Mouse (Mus musculus) adrenal gland, postnatal 10 days (tissue): Measurements from ENCODE around the gene Sfmbt1. TPM values are rescaled to one million over a fixed set of nuclear protein-coding genes. Genes with fewer than 3 reads are reported as not detected.
A peak's percentile ranks its signal among the peaks of the same experiment; 100 is the strongest.

Experiments used
- DNase-seq: peaks from one replicate; pipeline ENCODE4 v3.0.0; 2021; ENCODE audit warnings: mixed read lengths
- long read RNA-seq, 2 experiments: library from polyadenylated mRNA; stranded (forward); transcript quantifications; one replicate each; pipeline ENCODE4 v2.0.0; 2021
- total RNA-seq, 2 experiments: library from RNA; stranded (reverse); gene quantifications; 2 replicates each; pipeline ENCODE4 v1.2.3; 2021

Sfmbt1 gene
- total RNA-seq = 10 to 100 TPM; 24.9 to 25.5 TPM
- long read RNA-seq, experiment 1, full-length matches to known transcripts = 4 of 19 reads
- long read RNA-seq, experiment 1, partial matches to known transcripts = 9 of 19 reads
- long read RNA-seq, experiment 1, other reads (novel, unspliced or antisense) = 6 of 19 reads
- long read RNA-seq, experiment 2, full-length matches to known transcripts = 7 of 11 reads
- long read RNA-seq, experiment 2, partial matches to known transcripts = 1 of 11 reads
- long read RNA-seq, experiment 2, other reads (novel, unspliced or antisense) = 3 of 11 reads

GRCm38 (mm10) chr14:30714799-30715617, at the start of gene Sfmbt1:
Sfmbt1 (plus strand) TSS chr14:30714849.
- DNase-seq = no peak

- DNase-seq = no peak
Measured at GRCm38 (mm10) chr14:30666061-30666460, 48.6 kb upstream of the Sfmbt1 start.

- DNase-seq = no peak
Measured at GRCm38 (mm10) chr14:30666604-30667003, 48.0 kb upstream of the Sfmbt1 start.

GRCm38 (mm10) chr14:30670161-30670560, 44.5 kb upstream of the Sfmbt1 start:
- DNase-seq = peak; percentile 54

- DNase-seq = peak; percentile 52
Measured at GRCm38 (mm10) chr14:30671095-30671985, 43.3 kb upstream of the Sfmbt1 start.

- peak; percentile 92 for DNase-seq
Measured at GRCm38 (mm10) chr14:30671986-30672312, 42.7 kb upstream of the Sfmbt1 start.

GRCm38 (mm10) chr14:30674947-30675346, 39.7 kb upstream of the Sfmbt1 start:
- DNase-seq = no peak

GRCm38 (mm10) chr14:30682131-30682530, 32.5 kb upstream of the Sfmbt1 start:
- peak; percentile 71 for DNase-seq

- no peak for DNase-seq
Measured at GRCm38 (mm10) chr14:30690685-30691084, 24.0 kb upstream of the Sfmbt1 start.

GRCm38 (mm10) chr14:30692439-30692838, 22.2 kb upstream of the Sfmbt1 start:
- peak; percentile 37 for DNase-seq

- no peak for DNase-seq
Measured at GRCm38 (mm10) chr14:30694786-30695185, 19.9 kb upstream of the Sfmbt1 start.

GRCm38 (mm10) chr14:30695609-30696008, 19.0 kb upstream of the Sfmbt1 start:
- DNase-seq = peak; percentile 91

GRCm38 (mm10) chr14:30697407-30698052, 17.1 kb upstream of the Sfmbt1 start:
- DNase-seq = no peak

GRCm38 (mm10) chr14:30699656-30700055, 15.0 kb upstream of the Sfmbt1 start:
- DNase-seq = peak; percentile 77

GRCm38 (mm10) chr14:30702512-30702911, 12.1 kb upstream of the Sfmbt1 start:
- no peak for DNase-seq

- DNase-seq = no peak
Measured at GRCm38 (mm10) chr14:30703079-30703478, 11.6 kb upstream of the Sfmbt1 start.

GRCm38 (mm10) chr14:30704098-30704855, 10.4 kb upstream of the Sfmbt1 start:
- DNase-seq = no peak

GRCm38 (mm10) chr14:30711892-30712291, 2.8 kb upstream of the Sfmbt1 start:
- no peak for DNase-seq

GRCm38 (mm10) chr14:30713769-30714168, 880 bp upstream of the Sfmbt1 start:
- no peak for DNase-seq

- DNase-seq = peak; percentile 91
Measured at GRCm38 (mm10) chr14:30715618-30716050, 985 bp downstream of the Sfmbt1 start.
